Mouse (Mus musculus) lung, embryonic 16.5 days (tissue): Measurements from ENCODE around the gene Kdm3a. TPM values are rescaled to one million over a fixed set of nuclear protein-coding genes. Genes with fewer than 3 reads are reported as not detected.

ENCODE experiments used
- ATAC-seq: fragments of 200-750 bp; cut with Nextera tagmentation; 2 replicates; pipeline ENCODE4 v1.8.0; 2017; ENCODE audit warnings: low read depth, mild to moderate bottlenecking, moderate library complexity
- H3K27ac ChIP-seq: fragments of 300-500 bp; sonication (generic); 2 replicates; pipeline ENCODE4 v1.5.1; 2014; ENCODE audit warnings: mild to moderate bottlenecking, control low read depth, low read length
- H3K27me3 ChIP-seq: fragments of 300-500 bp; sonication (generic); 2 replicates; pipeline ENCODE4 v1.6.1; 2014; ENCODE audit warnings: low read depth, low read length, mixed read lengths; ENCODE audit not compliant: control insufficient read depth, insufficient read depth
- H3K36me3 ChIP-seq: fragments of 300-500 bp; sonication (generic); 2 replicates; pipeline ENCODE4 v1.6.1; 2014; ENCODE audit warnings: low read length; ENCODE audit not compliant: control insufficient read depth, insufficient read depth
- H3K4me1 ChIP-seq: fragments of 300-500 bp; sonication (generic); replicated peaks from 2 replicates; pipeline ENCODE4 v1.6.1; 2014; ENCODE audit warnings: low read length, mixed read lengths; ENCODE audit not compliant: control insufficient read depth, insufficient read depth
- H3K4me2 ChIP-seq: fragments of 300-500 bp; sonication (generic); 2 replicates; pipeline ENCODE4 v1.6.1; 2014; ENCODE audit warnings: low read depth, low read length, control low read depth
- H3K4me3 ChIP-seq: fragments of 300-500 bp; sonication (generic); 2 replicates; pipeline ENCODE4 v1.5.1; 2014; ENCODE audit warnings: mild to moderate bottlenecking, low read length, control low read depth
- H3K9ac ChIP-seq: fragments of 300-500 bp; sonication (generic); 2 replicates; pipeline ENCODE4 v1.6.1; 2014; ENCODE audit warnings: low read length, control low read depth
- H3K9me3 ChIP-seq: fragments of 300-500 bp; sonication (generic); 2 replicates; pipeline ENCODE4 v1.6.1; 2016; ENCODE audit warnings: low read length; ENCODE audit not compliant: control insufficient read depth
- WGBS: fragments of 180-500 bp; shearing (Covaris S2); extraction: QIAGEN DNeasy Blood & Tissue Kit; methylation state at CpG from one replicate; pipeline ENCODE4 v1.1.7; 2014; 5-methylcytosine and 5-hydroxymethylcytosine counted together
- polyA plus RNA-seq: library from polyadenylated mRNA; unstranded; fragments of >200 nt; fragmentation: Nextera tagmentation; extraction: Ambion mirVana; gene quantifications from 2 replicates; pipeline ENCODE4 v1.2.1, GENCODE M21; 2015

Kdm3a gene
- polyA plus RNA-seq, 1 experiment from 2014 or later, result 54.2 TPM

- Histone ChIP-seq H3K4me1 (peaks cover 3% of the 10 kb centered on the region; the same call in 1 of the 2 replicates), H3K27ac (peak within 1 kb of the TSS; percentile 99), H3K36me3 (no peaks in the 10 kb centered on the region), H3K9ac (peak within 1 kb of the TSS; percentile 98), H3K27me3 (no peaks in the 10 kb centered on the region), H3K9me3 (no peaks in the 10 kb centered on the region), H3K4me3 (peak within 1 kb of the TSS; percentile 68), H3K4me2 (peak within 1 kb of the TSS; percentile 57)
- WGBS, result under 1% methylated on average over 59 of the region's 59 CpGs
- ATAC-seq, result peak; percentile 99
Measured at GRCm38 (mm10) chr6:71543686-71544499, 88.9 kb downstream of the Kdm3a start, which contains the start of gene Chmp3. Gene Chmp3 (plus strand): TSS chr6:71543797.

Other genes with a start within 250 kb of the Kdm3a start
- gene Rmnd5a, start 192.4 kb downstream of the Kdm3a start, polyA plus RNA-seq, result 9.7 and 11.3 TPM in 2 replicates
- 7.4 and 10.8 TPM in 2 replicates for gene Rnf103, start 139.1 kb downstream of the Kdm3a start, polyA plus RNA-seq
- 68.9 and 73.9 TPM in 2 replicates for gene Chmp3, start 89.2 kb downstream of the Kdm3a start, polyA plus RNA-seq
- 16.8 and 17.3 TPM in 2 replicates for gene Reep1, start 74.6 kb upstream of the Kdm3a start, polyA plus RNA-seq
- gene Mrpl35, start 194.0 kb upstream of the Kdm3a start, polyA plus RNA-seq, result 54.2 and 59.4 TPM in 2 replicates
- gene Immt, start 198.3 kb upstream of the Kdm3a start, polyA plus RNA-seq, result 170 and 173 TPM in 2 replicates